Comparison of ENCODE assay signal across 8 mouse cellular contexts in genomic region chr11:97427794-97428725, GRCm38 (mm10). TPM values are rescaled to one million over a fixed set of nuclear protein-coding genes. Genes with fewer than 3 reads are reported as not detected.
DNase-seq lines count a peak whose midpoint lies in the region; ATAC-seq and TF ChIP-seq lines count a peak whose summit lies in the region.

No protein-coding gene starts in this region.

- no peak for TF ChIP-seq CTCF in ES-Bruce4 (IDR thresholded peaks at IDR 0.05; ENCODE audit: low read depth, low read length)

- peak overlapping the region; percentile 85 for H3K27ac ChIP-seq in ES-Bruce4 (ENCODE audit: insufficient read depth, low read length)
- peak overlapping the region; percentile 58; the same call in 1 of the 2 replicates for H3K27ac ChIP-seq in embryonic facial prominence, embryonic 12.5 days
- H3K27ac ChIP-seq in heart, embryonic 11.5 days (ENCODE audit: low read depth, low read length), result peak overlapping the region; percentile 92
- peak overlapping the region; percentile 99 for H3K27ac ChIP-seq in liver, embryonic 16.5 days (ENCODE audit: low read length)
- H3K27ac ChIP-seq in neural tube, embryonic 12.5 days, result peak overlapping the region; percentile 37; the same call in 1 of the 2 replicates

- no peaks in the 10 kb centered on the region for H3K27me3 ChIP-seq in ES-Bruce4 (ENCODE audit: control insufficient read depth, insufficient read depth, low read length, poor library complexity, severe bottlenecking)
- H3K27me3 ChIP-seq in embryonic facial prominence, embryonic 12.5 days, result no peaks in the 10 kb centered on the region
- no peaks in the 10 kb centered on the region for H3K27me3 ChIP-seq in heart, embryonic 11.5 days (ENCODE audit: control insufficient read depth, insufficient read depth, low read length)
- no peaks in the 10 kb centered on the region for H3K27me3 ChIP-seq in liver, embryonic 16.5 days (ENCODE audit: control insufficient read depth, insufficient read depth, low read depth, low read length)
- H3K27me3 ChIP-seq in neural tube, embryonic 12.5 days (replicated peaks), result no peaks in the 10 kb centered on the region; the same call in 1 of the 2 replicates

- under 1% methylated on average over 32 of the region's 32 CpGs for WGBS in embryonic facial prominence, embryonic 12.5 days
- 1% methylated on average over 32 of the region's 32 CpGs for WGBS in heart, embryonic 11.5 days (ENCODE audit: insufficient replicate concordance)
- 2% methylated on average over 32 of the region's 32 CpGs for WGBS in liver, embryonic 16.5 days (ENCODE audit: insufficient replicate concordance)
- WGBS in neural tube, embryonic 12.5 days, result 1% methylated on average over 32 of the region's 32 CpGs

- DNase-seq in adrenal gland, postnatal 25 days, result peak; percentile 75
- peak; percentile 79 for DNase-seq in kidney, adult 9 months
- peak; percentile 60 to 74 for DNase-seq in thymus, adult 18-20 months

- no peaks in the 10 kb centered on the region for H3K9me3 ChIP-seq in ES-Bruce4 (replicated peaks; ENCODE audit: control insufficient read depth, insufficient read depth, low read length, poor library complexity, severe bottlenecking)
- no peaks in the 10 kb centered on the region for H3K9me3 ChIP-seq in embryonic facial prominence, embryonic 12.5 days
- no peaks in the 10 kb centered on the region for H3K9me3 ChIP-seq in heart, embryonic 11.5 days (replicated peaks; ENCODE audit: control insufficient read depth, low read length)
- H3K9me3 ChIP-seq in liver, embryonic 16.5 days (replicated peaks; ENCODE audit: control insufficient read depth, low read length), result no peaks in the 10 kb centered on the region
- H3K9me3 ChIP-seq in neural tube, embryonic 12.5 days, result no peaks in the 10 kb centered on the region

- peak overlapping the region; percentile 71 for H3K4me2 ChIP-seq in embryonic facial prominence, embryonic 12.5 days (replicated peaks)
- peak overlapping the region; percentile 86 for H3K4me2 ChIP-seq in heart, embryonic 11.5 days
- H3K4me2 ChIP-seq in liver, embryonic 16.5 days (ENCODE audit: low read depth, low read length), result peak overlapping the region; percentile 85
- H3K4me2 ChIP-seq in neural tube, embryonic 12.5 days (replicated peaks), result peak overlapping the region; percentile 76

- peaks cover 9% of the 10 kb centered on the region for H3K4me1 ChIP-seq in ES-Bruce4 (ENCODE audit: control insufficient read depth, insufficient read depth, low read length)
- H3K4me1 ChIP-seq in embryonic facial prominence, embryonic 12.5 days, result peaks cover 20% of the 10 kb centered on the region
- peaks cover 45% of the 10 kb centered on the region for H3K4me1 ChIP-seq in heart, embryonic 11.5 days (ENCODE audit: control insufficient read depth, insufficient read depth, low read length)
- H3K4me1 ChIP-seq in liver, embryonic 16.5 days (ENCODE audit: control insufficient read depth, low read depth, low read length), result peaks cover 67% of the 10 kb centered on the region
- peaks cover 12% of the 10 kb centered on the region for H3K4me1 ChIP-seq in neural tube, embryonic 12.5 days

- peak overlapping the region; percentile 56 for H3K4me3 ChIP-seq in ES-Bruce4 (ENCODE audit: low read depth, low read length)
- peak overlapping the region; percentile 35 for H3K4me3 ChIP-seq in embryonic facial prominence, embryonic 12.5 days
- peak overlapping the region; percentile 39 for H3K4me3 ChIP-seq in heart, embryonic 11.5 days (ENCODE audit: low read depth, low read length)
- peak overlapping the region; percentile 65 for H3K4me3 ChIP-seq in liver, embryonic 16.5 days (ENCODE audit: low read depth, low read length)
- peak overlapping the region; percentile 33 for H3K4me3 ChIP-seq in neural tube, embryonic 12.5 days

- TF ChIP-seq POLR2A in ES-Bruce4 (IDR thresholded peaks at IDR 0.05; ENCODE audit: insufficient read depth, low read length), result no peak

- TF ChIP-seq EP300 in ES-Bruce4 (IDR thresholded peaks at IDR 0.05; ENCODE audit: insufficient read depth, low read depth, low read length), result peak; percentile 61

- H3K9ac ChIP-seq in ES-Bruce4 (ENCODE audit: low read depth, poor library complexity, severe bottlenecking), result peak overlapping the region; percentile 13; the same call in 1 of the 2 replicates
- H3K9ac ChIP-seq in embryonic facial prominence, embryonic 12.5 days, result peak overlapping the region; percentile 25
- H3K9ac ChIP-seq in heart, embryonic 11.5 days (ENCODE audit: low read depth, low read length), result peak overlapping the region; percentile 70
- peak overlapping the region; percentile 80 for H3K9ac ChIP-seq in liver, embryonic 16.5 days (ENCODE audit: low read depth, low read length)
- H3K9ac ChIP-seq in neural tube, embryonic 12.5 days, result peak overlapping the region; percentile 48

- ATAC-seq in embryonic facial prominence, embryonic 12.5 days (ENCODE audit: insufficient number of reproducible peaks, insufficient read depth, low FRiP score, low TSS enrichment), result peak; percentile 88
- ATAC-seq in heart, embryonic 11.5 days (replicated peaks; ENCODE audit: insufficient number of reproducible peaks, low FRiP score, low TSS enrichment), result peak; percentile 82
- ATAC-seq in liver, embryonic 16.5 days (ENCODE audit: low read depth), result peak; percentile 84
- ATAC-seq in neural tube, embryonic 12.5 days (ENCODE audit: low FRiP score, low read depth), result peak; percentile 82

- no peaks in the 10 kb centered on the region for H3K36me3 ChIP-seq in ES-Bruce4 (ENCODE audit: control insufficient read depth, insufficient read depth, low read length, poor library complexity, severe bottlenecking)
- no peaks in the 10 kb centered on the region for H3K36me3 ChIP-seq in embryonic facial prominence, embryonic 12.5 days
- no peaks in the 10 kb centered on the region for H3K36me3 ChIP-seq in heart, embryonic 11.5 days (ENCODE audit: control insufficient read depth, insufficient read depth, low read length)
- no peaks in the 10 kb centered on the region for H3K36me3 ChIP-seq in liver, embryonic 16.5 days (ENCODE audit: control insufficient read depth, insufficient read depth)
- no peaks in the 10 kb centered on the region for H3K36me3 ChIP-seq in neural tube, embryonic 12.5 days

RNA-seq across cellular contexts. Expression of gene Arhgap23, which starts 12.7 kb away (rescaled TPM):
- 30.3 and 32.5 TPM in 2 replicates for polyA plus RNA-seq in ES-Bruce4 (2011; ENCODE audit: insufficient read depth, insufficient read length, low read depth, missing spikeins)
- 29.5 and 37.8 TPM in 2 replicates for total RNA-seq in adrenal gland, postnatal 25 days (2021)
- polyA plus RNA-seq in embryonic facial prominence, embryonic 12.5 days (2016; fragmentation: Nextera tagmentation; extraction: Ambion mirVana), result 8.5 and 10.1 TPM in 2 replicates
- 6.7 and 8.3 TPM in 2 replicates for polyA plus RNA-seq in heart, embryonic 11.5 days (2014; fragmentation: Nextera tagmentation; extraction: Ambion mirVana)
- polyA plus RNA-seq in liver, embryonic 16.5 days (2015; fragmentation: Nextera tagmentation; extraction: Ambion mirVana), result 4.8 and 5.4 TPM in 2 replicates
- 8.3 and 9.3 TPM in 2 replicates for polyA plus RNA-seq in neural tube, embryonic 12.5 days (2016; fragmentation: Nextera tagmentation; extraction: Ambion mirVana)

Comparison
In these comparisons a context has a peak if more than half of its experiments do, and no peak if none do; other contexts are left out.
1. Peak in every context shown above with its lines: DNase-seq, ATAC-seq, H3K4me3 ChIP-seq and H3K27ac ChIP-seq.
2. H3K27ac ChIP-seq: peak in every context shown above with its lines; median percentile 99 in liver, embryonic 16.5 days; 92 in heart, embryonic 11.5 days; 85 in ES-Bruce4; 58 in embryonic facial prominence, embryonic 12.5 days; 37 in neural tube, embryonic 12.5 days.
3. H3K9ac ChIP-seq: peak in every context shown above with its lines; median percentile 80 in liver, embryonic 16.5 days; 70 in heart, embryonic 11.5 days; 48 in neural tube, embryonic 12.5 days; 25 in embryonic facial prominence, embryonic 12.5 days; 13 in ES-Bruce4.